Mouse (Mus musculus) heart, adult 18-20 months (tissue): ENCODE data around the gene Hspa4l. TPM values are rescaled to one million over a fixed set of nuclear protein-coding genes. Genes with fewer than 3 reads are reported as not detected.

Experiments
- DNase-seq, 2 experiments: peaks; one replicate each; pipeline ENCODE4 v3.0.0; 2021 to 2022; ENCODE audit warnings: mixed read lengths in 1 of 2
- total RNA-seq, 2 experiments: library from RNA; stranded (reverse); gene quantifications; 2 replicates each; pipeline ENCODE4 v1.2.3; 2021

The Hspa4l gene
- total RNA-seq, 2 experiments from 2014 or later, result 56.5 to 63.3 TPM

DNA sequence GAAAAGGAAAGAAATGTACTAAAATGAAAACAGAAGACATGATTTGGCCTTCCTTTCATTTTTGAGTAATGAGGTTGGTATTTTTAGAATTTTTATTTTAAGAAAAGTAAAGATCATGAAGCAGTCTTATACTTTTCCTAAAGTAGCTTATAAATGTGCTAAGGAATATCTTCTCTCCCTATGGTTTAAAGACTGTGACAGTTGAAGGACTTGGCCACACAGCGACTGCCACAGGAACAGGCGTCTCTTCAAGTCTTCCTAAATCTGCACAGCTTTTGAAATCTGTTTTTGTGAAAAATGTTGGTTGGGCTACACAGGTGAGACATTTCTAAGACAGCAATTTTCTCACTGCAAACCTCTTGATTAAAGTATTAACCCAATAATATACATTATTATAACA is 69.0 kb downstream of the Hspa4l start:
- DNase-seq, result no peak

DNA sequence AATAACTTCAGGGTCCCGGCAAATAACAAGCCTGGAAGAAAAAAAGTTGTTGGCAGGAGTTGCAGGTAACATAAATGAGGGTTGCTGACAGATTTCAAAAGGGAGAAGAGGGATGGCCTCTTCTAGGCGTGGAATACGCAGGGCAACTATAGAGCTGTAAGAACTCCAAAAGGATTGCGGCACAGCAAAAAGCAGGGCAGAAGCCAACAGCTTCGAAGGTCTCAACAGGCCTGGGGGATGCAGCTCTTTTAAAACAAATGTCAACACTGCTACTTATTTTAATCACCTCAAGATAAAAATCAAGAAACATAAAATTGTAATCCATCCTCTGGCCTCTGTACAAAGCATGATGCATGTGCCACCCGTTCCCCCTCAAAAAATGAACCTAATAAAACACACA is 101.2 kb downstream of the Hspa4l start:
- peak; percentile 9 to 13 for DNase-seq

Other genes starting within 250 kb of the Hspa4l start
- gene Intu, start 213.2 kb upstream of the Hspa4l start, total RNA-seq, result 10 to 100 TPM; 16.5 to 18.5 TPM
- gene Slc25a31, start 35.6 kb upstream of the Hspa4l start, total RNA-seq, result under 1 TPM in 1 of 2 experiments, not detected in 1; 0.13 TPM
- gene Plk4, start 55.5 kb downstream of the Hspa4l start, total RNA-seq, result 1 to 10 TPM in 1 of 2 experiments, under 1 TPM in 1; 0.84 to 2.5 TPM
- 10 to 100 TPM; 19.7 to 21.7 TPM for gene Mfsd8, start 102.4 kb downstream of the Hspa4l start, total RNA-seq
- 10 to 100 TPM; 66.7 to 77.1 TPM for gene Abhd18, start 102.5 kb downstream of the Hspa4l start, total RNA-seq
- under 1 TPM; 0.12 to 0.28 TPM for gene 1700034I23Rik, start 158.0 kb downstream of the Hspa4l start, total RNA-seq
- 10 to 100 TPM; 62.0 to 64.2 TPM for gene Larp1b, start 205.3 kb downstream of the Hspa4l start, total RNA-seq